Mouse (Mus musculus) C2C12 (cell line): ENCODE measurements around the gene Ttl. TPM values are rescaled to one million over a fixed set of nuclear protein-coding genes. Genes with fewer than 3 reads are reported as not detected.

Experiments used
- H3K27me3 ChIP-seq: one replicate; pipeline ENCODE4 v1.6.1; 2011; ENCODE audit not compliant: control insufficient read depth, insufficient read depth, insufficient read length
- H3K36me3 ChIP-seq: one replicate; pipeline ENCODE4 v1.6.1; 2011; ENCODE audit not compliant: control insufficient read depth, insufficient read depth
- H3K4me3 ChIP-seq: one replicate; pipeline ENCODE4 v1.5.1; 2011; ENCODE audit warnings: mild to moderate bottlenecking, control low read depth; ENCODE audit not compliant: poor library complexity, insufficient read depth, severe bottlenecking
- H3K79me2 ChIP-seq: one replicate; pipeline ENCODE4 v1.6.1; 2011; ENCODE audit not compliant: control insufficient read depth, insufficient read depth
- H3K79me3 ChIP-seq: one replicate; pipeline ENCODE4 v1.6.1; 2011; ENCODE audit warnings: low read depth, control low read depth
- H3ac ChIP-seq: one replicate; pipeline ENCODE3; 2011; ENCODE audit warnings: low read depth; ENCODE audit not compliant: control insufficient read depth, insufficient read length
- CEBPB ChIP-seq: IDR thresholded peaks from one replicate; pipeline ENCODE4 v1.6.1; 2011; ENCODE audit warnings: low read depth, mild to moderate bottlenecking, control low read depth, moderate library complexity
- CTCF ChIP-seq: IDR thresholded peaks from one replicate; pipeline ENCODE4 v1.5.1; 2011; ENCODE audit not compliant: control insufficient read depth, insufficient read depth, insufficient read length
- FOSL1 ChIP-seq: IDR thresholded peaks from one replicate; pipeline ENCODE4 v1.8.0; 2011; ENCODE audit warnings: mild to moderate bottlenecking, low read length; ENCODE audit not compliant: poor library complexity, insufficient read depth, severe bottlenecking
- MAX ChIP-seq: IDR thresholded peaks from one replicate; pipeline ENCODE4 v1.6.1; 2011; ENCODE audit warnings: mild to moderate bottlenecking, control low read depth
- MYOD1 ChIP-seq: IDR thresholded peaks from one replicate; pipeline ENCODE4 v1.6.1; 2011; ENCODE audit warnings: low read depth; ENCODE audit not compliant: control insufficient read depth, insufficient read length
- MYOG ChIP-seq: IDR thresholded peaks from one replicate; pipeline ENCODE4 v1.6.1; 2011; ENCODE audit not compliant: control insufficient read depth, insufficient read length; ENCODE audit errors: extremely low read depth
- USF1 ChIP-seq: IDR thresholded peaks from one replicate; pipeline ENCODE4 v1.6.1; 2011; ENCODE audit warnings: low read depth, mild to moderate bottlenecking, control low read depth, moderate library complexity
- polyA plus RNA-seq: library from polyadenylated mRNA; unstranded; fragments of >200 nt; fragmentation: generic; extraction: Trizol; gene quantifications from one replicate; pipeline ENCODE4 v1.2.1, GENCODE M21; 2012; ENCODE audit warnings: missing spikeins

Ttl gene
- polyA plus RNA-seq, 1 experiment: 10.7 TPM

DNA sequence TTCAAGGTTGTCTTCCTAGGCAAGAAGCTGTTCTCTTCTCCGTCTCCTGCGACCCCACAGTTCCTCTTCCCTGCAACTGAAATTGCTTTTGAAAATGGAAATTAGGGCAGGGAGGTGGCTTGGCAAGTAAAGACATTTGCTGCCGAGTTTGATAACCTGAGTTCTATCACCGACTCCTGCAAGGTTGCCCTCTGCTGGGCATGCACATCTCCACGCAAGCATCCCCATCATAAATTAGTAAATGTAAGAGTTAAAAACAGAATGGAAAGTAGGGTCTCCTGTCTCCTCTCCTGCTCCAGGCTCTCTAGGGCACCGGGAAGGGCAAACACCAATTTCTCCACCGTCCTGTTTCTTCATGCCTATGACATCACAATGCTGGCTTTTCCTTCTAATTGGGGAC lies 66.5 kb downstream of the Ttl start:
- no peak for TF ChIP-seq USF1
- no peak for TF ChIP-seq FOSL1
- no peak for TF ChIP-seq CEBPB
- TF ChIP-seq CTCF: no peak
- no peak for TF ChIP-seq MAX
- no peak for TF ChIP-seq MYOD1
- TF ChIP-seq MYOG: no peak
- Histone ChIP-seq H3ac (no peak overlapping the region), H3K79me2 (peaks cover 24% of the 10 kb centered on the region), H3K79me3 (peaks cover 6% of the 10 kb centered on the region), H3K27me3 (no peaks in the 10 kb centered on the region), H3K4me3 (no peak overlapping the region), H3K36me3 (peaks cover 16% of the 10 kb centered on the region)

DNA sequence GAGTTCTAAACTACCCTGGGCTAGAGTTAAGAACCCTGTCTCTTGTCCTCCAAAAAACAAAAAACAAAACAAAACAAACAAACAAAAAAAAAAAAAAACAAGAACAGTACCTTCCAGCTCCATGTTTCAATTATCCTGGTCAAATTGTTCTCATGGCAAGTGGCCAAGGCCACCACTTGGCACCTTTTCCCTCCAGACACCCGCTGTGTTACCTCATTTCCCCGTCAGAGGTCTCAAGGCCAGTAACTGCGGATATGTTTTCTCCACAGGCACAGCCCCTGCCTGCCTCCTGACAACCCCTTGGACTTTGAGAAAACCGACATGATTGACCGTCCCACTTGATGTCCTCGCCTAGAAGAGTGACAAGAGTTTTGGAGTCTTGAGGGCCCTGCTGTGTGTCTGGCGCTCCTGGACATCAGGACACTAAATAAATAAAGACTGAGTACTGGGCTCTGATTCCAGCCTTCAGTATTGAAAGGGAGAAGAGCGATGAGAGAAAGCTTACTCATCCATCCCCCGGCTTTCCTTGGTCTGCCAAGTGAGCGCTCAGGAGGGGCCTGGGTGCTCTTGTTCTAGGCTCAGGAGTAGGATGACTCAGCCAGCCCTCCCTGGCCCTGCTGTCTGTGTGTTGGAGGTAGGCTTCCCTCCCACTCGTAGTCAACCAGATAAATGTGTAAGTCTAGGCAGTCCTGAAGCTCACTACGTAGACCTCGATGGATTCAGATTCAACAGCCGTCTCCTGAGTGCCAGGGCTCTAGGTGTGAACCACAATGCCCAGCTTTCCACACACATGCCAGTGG lies 67.5 kb downstream of the Ttl start:
- no peak for TF ChIP-seq FOSL1

DNA sequence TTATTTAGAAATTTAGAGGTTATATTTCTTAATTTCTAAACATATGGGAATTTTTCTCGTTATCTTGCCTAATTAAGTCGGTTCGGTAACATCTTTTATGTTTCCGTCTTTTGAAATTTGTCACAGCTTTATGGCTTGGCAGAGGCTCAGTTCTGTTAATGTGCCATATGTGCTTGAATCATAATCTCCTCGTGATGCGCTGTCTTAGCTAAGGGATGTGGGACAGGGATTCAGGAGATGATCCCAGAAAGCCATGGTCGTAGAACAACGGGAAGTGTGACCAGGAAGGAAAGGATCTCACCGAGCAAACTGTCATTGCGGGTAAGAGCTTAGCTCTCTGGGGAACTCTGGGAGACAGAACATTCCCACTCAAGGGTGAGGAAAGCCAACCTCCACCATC lies 74.2 kb downstream of the Ttl start:
- H3K79me3 ChIP-seq: no peaks in the 10 kb centered on the region
- no peak overlapping the region for H3K4me3 ChIP-seq
- H3K27me3 ChIP-seq: no peaks in the 10 kb centered on the region
- H3K36me3 ChIP-seq: no peaks in the 10 kb centered on the region
- H3K79me2 ChIP-seq: no peaks in the 10 kb centered on the region
- no peak for TF ChIP-seq USF1
- TF ChIP-seq MYOG: no peak
- no peak for TF ChIP-seq MAX
- TF ChIP-seq CEBPB: no peak
- TF ChIP-seq FOSL1: no peak
- no peak for TF ChIP-seq MYOD1
- TF ChIP-seq CTCF: no peak
- H3ac ChIP-seq: no peak overlapping the region

More for the DNA sequence above, 67.5 kb downstream of the Ttl start:
- Histone ChIP-seq H3K36me3 (peaks cover 9% of the 10 kb centered on the region), H3K79me2 (peaks cover 24% of the 10 kb centered on the region), H3ac (no peak overlapping the region), H3K79me3 (peaks cover 6% of the 10 kb centered on the region), H3K27me3 (no peaks in the 10 kb centered on the region), H3K4me3 (no peak overlapping the region)

Other genes starting within 250 kb of the Ttl start
- gene Tmem87b, start 247.8 kb upstream of the Ttl start, polyA plus RNA-seq: 4.5 TPM
- gene Fbln7, start 203.0 kb upstream of the Ttl start, polyA plus RNA-seq: 0.09 TPM
- gene Zc3h8, start 121.9 kb upstream of the Ttl start, polyA plus RNA-seq: 2.6 TPM
- gene Zc3h6, start 98.5 kb upstream of the Ttl start, polyA plus RNA-seq: 0.21 TPM
- gene Gm10762, start 98.2 kb upstream of the Ttl start, polyA plus RNA-seq: 3.6 TPM
- not detected for gene Vinac1, start 17.8 kb upstream of the Ttl start, polyA plus RNA-seq
- 19.1 TPM for gene Polr1b, start 35.1 kb downstream of the Ttl start, polyA plus RNA-seq
- gene Chchd5, start 63.8 kb downstream of the Ttl start, polyA plus RNA-seq: 27.1 TPM
- 57.4 TPM for gene Slc20a1, start 132.8 kb downstream of the Ttl start, polyA plus RNA-seq
- 17.9 TPM for gene Ckap2l, start 231.3 kb downstream of the Ttl start, polyA plus RNA-seq
- gene Il1a, start 244.0 kb downstream of the Ttl start, polyA plus RNA-seq: not detected